21 mouse cellular contexts compared by ENCODE assay signal in the genomic region with DNA sequence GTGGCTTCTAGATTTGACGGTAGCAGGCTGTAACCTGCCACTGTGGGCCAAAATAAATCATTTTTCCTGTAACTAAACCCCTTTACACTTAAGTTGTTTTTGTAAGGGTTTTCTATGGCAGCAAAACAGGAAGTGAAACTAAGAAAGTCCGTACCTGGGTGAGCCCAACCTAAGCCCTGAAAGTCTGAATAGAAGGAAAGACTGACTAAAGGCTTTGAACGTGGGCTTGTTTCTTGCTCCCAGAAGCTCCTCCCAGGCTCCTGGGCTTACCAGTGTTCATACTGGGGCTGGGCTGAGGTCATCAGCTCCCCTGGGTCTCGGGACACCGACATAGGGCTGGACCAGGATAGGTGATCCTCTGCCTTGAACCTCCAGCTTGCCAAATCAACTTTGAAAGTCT.
DNase-seq lines count a peak whose midpoint lies in the region; TF ChIP-seq lines count a peak whose summit lies in the region.
"Had no signal": no experiment of that assay in that cellular context is flagged by ENCODE, and none has a peak within 500 bp of the region (broad histone marks: within the 10 kb centered on the region; RNA-seq: fewer than 3 reads in every experiment).

No protein-coding gene starts in this region.

- H3K9me3 ChIP-seq in CH12.LX (replicated peaks; ENCODE audit: low read length): no peaks in the 10 kb centered on the region
- H3K9me3 ChIP-seq: embryonic facial prominence, embryonic 13.5 days; forebrain, embryonic 15.5 days; hindbrain, embryonic 13.5 days; kidney, embryonic 15.5 days; liver, embryonic 15.5 days; midbrain, embryonic 13.5 days; neural tube, embryonic 13.5 days had no signal

- no peaks in the 10 kb centered on the region for H3K27me3 ChIP-seq in thymus, adult 2 months (ENCODE audit: control insufficient read depth, insufficient read depth, low read length)
- H3K27me3 ChIP-seq in CH12.LX (replicated peaks): no peaks in the 10 kb centered on the region
- no peaks in the 10 kb centered on the region for H3K27me3 ChIP-seq in splenic B cell, adult 2 months (ENCODE audit: control insufficient read depth, insufficient read depth, low read length, poor library complexity, severe bottlenecking)
- H3K27me3 ChIP-seq: embryonic facial prominence, embryonic 13.5 days; forebrain, embryonic 15.5 days; kidney, embryonic 15.5 days; liver, embryonic 15.5 days; midbrain, embryonic 13.5 days; neural tube, embryonic 13.5 days had no signal

- peak; percentile 99 for TF ChIP-seq EP300 in CH12.LX (IDR thresholded peaks at IDR 0.05; ENCODE audit: low read length)

- TF ChIP-seq RAD21 in CH12.LX (IDR thresholded peaks at IDR 0.05; ENCODE audit: low read depth, low read length): peak; percentile 24

- H3K9ac ChIP-seq in CH12.LX (ENCODE audit: insufficient read depth, low read depth): peak overlapping the region; percentile 8; the same call in 1 of the 2 replicates
- H3K9ac ChIP-seq: embryonic facial prominence, embryonic 13.5 days; forebrain, embryonic 15.5 days; hindbrain, embryonic 13.5 days; kidney, embryonic 15.5 days; liver, embryonic 15.5 days; midbrain, embryonic 13.5 days; neural tube, embryonic 13.5 days had no signal

- no peak overlapping the region for H3K27ac ChIP-seq in thymus, adult 2 months (ENCODE audit: control insufficient read depth, insufficient read depth, low read length)
- H3K27ac ChIP-seq in CH12.LX (ENCODE audit: insufficient read depth, low read depth): peak overlapping the region; percentile 67
- H3K27ac ChIP-seq: embryonic facial prominence, embryonic 13.5 days; forebrain, embryonic 15.5 days; hindbrain, embryonic 13.5 days; kidney, embryonic 15.5 days; liver, embryonic 15.5 days; midbrain, embryonic 13.5 days; neural tube, embryonic 13.5 days had no signal

- DNase-seq in thymus, adult 2 months: no peak
- DNase-seq in thymus, postnatal 4 days: no peak
- DNase-seq in CH12.LX (ENCODE audit: extremely low read depth): peak; percentile 90
- DNase-seq in induced T-regulatory cell, adult 2 months (ENCODE audit: low read depth): peak; percentile 84
- peak; percentile 80 for DNase-seq in splenic B cell, adult 2 months (ENCODE audit: low read depth, low spot score)
- no peak for DNase-seq in urinary bladder, adult 18-20 months (ENCODE audit: low spot score in 2 of 2)
- no peak for DNase-seq in layer of hippocampus, adult 8-10 months (ENCODE audit: low spot score in 2 of 2)
- no peak for DNase-seq in lung, postnatal 10 days
- DNase-seq: adrenal gland, adult 2 months; cerebellum, adult 8-10 months; gastrocnemius, postnatal 36 days; heart, postnatal 10 days; kidney, postnatal 4 days had no signal

- peak overlapping the region; percentile 19 for H3K4me2 ChIP-seq in CH12.LX (ENCODE audit: insufficient read depth, low read depth, poor library complexity, severe bottlenecking)
- H3K4me2 ChIP-seq: embryonic facial prominence, embryonic 13.5 days; forebrain, embryonic 15.5 days; heart, embryonic 11.5 days; hindbrain, embryonic 13.5 days; kidney, embryonic 15.5 days; liver, embryonic 15.5 days; midbrain, embryonic 13.5 days; neural tube, embryonic 13.5 days had no signal

- no peak for TF ChIP-seq CTCF in thymus, adult 2 months (IDR thresholded peaks at IDR 0.05; ENCODE audit: borderline replicate concordance, control insufficient read depth, extremely low read depth, insufficient read depth, low read length, poor library complexity)
- no peak for TF ChIP-seq CTCF in CH12.LX (conservative IDR thresholded peaks at IDR 0.05 in 1 of 2, IDR thresholded peaks at IDR 0.05 in 1 of 2; ENCODE audit: low read depth in 2 of 2, low read length in 2 of 2)

- dilution Hi-C loops in CH12.LX (cut with MboI; ENCODE audit: extremely low pct_ligation_motif_present, extremely low pct_unique_long_range_greater_than_20kb, low sequenced_read_pairs): no loop called here

- H3K4me3 ChIP-seq in thymus, adult 2 months (ENCODE audit: control insufficient read depth, insufficient read depth, low read length): peak overlapping the region; percentile 20; the same call in 1 of the 2 replicates
- H3K4me3 ChIP-seq in CH12.LX (replicated peaks in 1 of 3; ENCODE audit: low read depth in 2 of 3, low read length in 2 of 3, poor library complexity in 1 of 3): no peak overlapping the region
- H3K4me3 ChIP-seq: embryonic facial prominence, embryonic 13.5 days; forebrain, embryonic 15.5 days; hindbrain, embryonic 13.5 days; kidney, embryonic 15.5 days; liver, embryonic 15.5 days; midbrain, embryonic 13.5 days; neural tube, embryonic 13.5 days had no signal

- no peak for TF ChIP-seq POLR2A in thymus, adult 2 months (IDR thresholded peaks at IDR 0.05; ENCODE audit: control insufficient read depth, extremely low read depth, insufficient read depth, low read length, poor library complexity)
- TF ChIP-seq POLR2A in CH12.LX (IDR thresholded peaks at IDR 0.05; ENCODE audit: low read depth, low read length): peak; percentile 35; the same call in 1 of the 2 replicates

- 35% methylated on average over 5 of the region's 5 CpGs for WGBS in thymus, adult 2 months

- H3K4me1 ChIP-seq in thymus, adult 2 months (replicated peaks; ENCODE audit: control insufficient read depth, insufficient read depth, low read length): peaks cover 10% of the 10 kb centered on the region
- H3K4me1 ChIP-seq in CH12.LX (ENCODE audit: control insufficient read depth in 1 of 2, insufficient read depth in 2 of 2): peaks cover 34 to 81% of the 10 kb centered on the region in 2 experiments
- H3K4me1 ChIP-seq: kidney, embryonic 15.5 days; liver, embryonic 15.5 days had no signal

- in situ Hi-C loops in CH12.LX (cut with MboI; ENCODE audit: low pct_ligation_motif_present, low pct_unique_long_range_greater_than_20kb, low sequenced_read_pairs): no loop called here

- no peaks in the 10 kb centered on the region for H3K36me3 ChIP-seq in thymus, adult 2 months (ENCODE audit: control insufficient read depth, insufficient read depth, low read length)
- peaks cover 0 to 42% of the 10 kb centered on the region in 2 experiments for H3K36me3 ChIP-seq in CH12.LX (replicated peaks in 1 of 2; ENCODE audit: control insufficient read depth in 1 of 2, insufficient read depth in 1 of 2, low read length in 1 of 2)
- H3K36me3 ChIP-seq in splenic B cell, adult 2 months (ENCODE audit: control insufficient read depth, insufficient read depth, low read length, poor library complexity, severe bottlenecking): no peaks in the 10 kb centered on the region
- H3K36me3 ChIP-seq: embryonic facial prominence, embryonic 13.5 days; forebrain, embryonic 15.5 days; hindbrain, embryonic 13.5 days; kidney, embryonic 15.5 days; liver, embryonic 15.5 days; midbrain, embryonic 13.5 days; neural tube, embryonic 13.5 days had no signal

- H3K79me2 ChIP-seq in CH12.LX (replicated peaks; ENCODE audit: control insufficient read depth, extremely low read depth, insufficient read depth, poor library complexity, severe bottlenecking): no peaks in the 10 kb centered on the region

TF ChIP-seq in CH12.LX, 34 proteins besides CTCF, POLR2A, EP300 and RAD21 (continues in another document):
- TF ChIP-seq ZC3H11A (IDR thresholded peaks at IDR 0.05; ENCODE audit: low read depth, low read length): no peak
- peak; percentile 82 for TF ChIP-seq MAZ (IDR thresholded peaks at IDR 0.05; ENCODE audit: low read depth, low read length)
- peak; percentile 84 for TF ChIP-seq TCF12 (IDR thresholded peaks at IDR 0.05; ENCODE audit: low read depth, low read length)
- TF ChIP-seq MAFK (IDR thresholded peaks at IDR 0.05; ENCODE audit: insufficient replicate concordance, low read length): peak; percentile 79; the same call in 1 of the 2 replicates
- TF ChIP-seq ZNF384 (IDR thresholded peaks at IDR 0.05; ENCODE audit: low read depth, low read length): peak; percentile 55
- TF ChIP-seq UBTF (IDR thresholded peaks at IDR 0.05; ENCODE audit: low read depth, low read length): 0 out of 2 replicates have a peak, but pooled peaks have one; percentile 57
- TF ChIP-seq JUND (conservative IDR thresholded peaks at IDR 0.05; ENCODE audit: low read depth, low read length): peak; percentile 93
- TF ChIP-seq ELF1 (IDR thresholded peaks at IDR 0.05; ENCODE audit: low read depth, low read length): peak; percentile 77
- TF ChIP-seq IRF4 (IDR thresholded peaks at IDR 0.05; ENCODE audit: low read depth, low read length): peak; percentile 99
- peak; percentile 96 for TF ChIP-seq RCOR1 (conservative IDR thresholded peaks at IDR 0.05; ENCODE audit: low read depth, low read length)
- 0 out of 2 replicates have a peak, but pooled peaks have one; percentile 39 for TF ChIP-seq E2F4 (IDR thresholded peaks at IDR 0.05; ENCODE audit: insufficient replicate concordance, low read depth, low read length)
- TF ChIP-seq SIN3A (IDR thresholded peaks at IDR 0.05; ENCODE audit: low read length): peak; percentile 77; the same call in 1 of the 2 replicates
- TF ChIP-seq BHLHE40 (IDR thresholded peaks at IDR 0.05; ENCODE audit: low read depth, low read length): peak; percentile 76; the same call in 1 of the 2 replicates
- no peak for TF ChIP-seq GABPA (IDR thresholded peaks at IDR 0.05; ENCODE audit: insufficient replicate concordance, low read depth, low read length)
- TF ChIP-seq NRF1 (IDR thresholded peaks at IDR 0.05; ENCODE audit: low read depth, low read length): no peak
- peak; percentile 24; the same call in 1 of the 2 replicates for TF ChIP-seq SMC3 (IDR thresholded peaks at IDR 0.05; ENCODE audit: low read depth, low read length)
- TF ChIP-seq KAT2A (IDR thresholded peaks at IDR 0.05; ENCODE audit: insufficient replicate concordance, low read length): 0 out of 2 replicates have a peak, but pooled peaks have one; percentile 52
- peak; percentile 88 for TF ChIP-seq JUN (IDR thresholded peaks at IDR 0.05; ENCODE audit: insufficient read depth, low read depth, low read length)
- TF ChIP-seq PAX5 (IDR thresholded peaks at IDR 0.05; ENCODE audit: low read length): no peak
- peak; percentile 79; the same call in 1 of the 2 replicates for TF ChIP-seq MYC (IDR thresholded peaks at IDR 0.05; ENCODE audit: low read depth, low read length)
- no peak for TF ChIP-seq USF1 (IDR thresholded peaks at IDR 0.05; ENCODE audit: low read depth, low read length)
- TF ChIP-seq USF2 (conservative IDR thresholded peaks at IDR 0.05; ENCODE audit: low read depth, low read length): no peak
- TF ChIP-seq CHD1 (IDR thresholded peaks at IDR 0.05; ENCODE audit: low read depth, low read length): peak; percentile 76; the same call in 1 of the 2 replicates
- TF ChIP-seq HCFC1 (IDR thresholded peaks at IDR 0.05; ENCODE audit: low read depth, low read length): peak; percentile 46
- peak; percentile 67 for TF ChIP-seq ZMIZ1 (IDR thresholded peaks at IDR 0.05; ENCODE audit: low read depth, low read length)
- no peak for TF ChIP-seq ZKSCAN1 (IDR thresholded peaks at IDR 0.05; ENCODE audit: borderline replicate concordance, low read depth, low read length)
- TF ChIP-seq MEF2A (IDR thresholded peaks at IDR 0.05; ENCODE audit: borderline replicate concordance, low read depth, low read length): peak; percentile 96
- TF ChIP-seq NELFE (IDR thresholded peaks at IDR 0.05; ENCODE audit: low read depth, low read length): no peak

Comparison
In these comparisons a context has a peak if more than half of its experiments do, and no peak if none do; other contexts are left out.
1. DNase-seq: peak in CH12.LX (single experiment), induced T-regulatory cell, adult 2 months (single experiment) and splenic B cell, adult 2 months (single experiment); none in thymus, adult 2 months (single experiment), thymus, postnatal 4 days (single experiment), urinary bladder, adult 18-20 months (0 of 2), layer of hippocampus, adult 8-10 months (0 of 2) and lung, postnatal 10 days (single experiment).